Mouse (Mus musculus) NIH3T3 (cell line): ENCODE measurements at regions not wholly inside any gene's neighbourhood (a gene's known extent, or its start where the extent isn't known, plus 50 kb on each side); places are given as distances from the start of the nearest gene placed in this dataset.

ENCODE experiments used
- DNase-seq: peaks from one replicate; pipeline ENCODE4 v3.0.0-alpha.2; 2012; ENCODE audit warnings: low read depth

DNA sequence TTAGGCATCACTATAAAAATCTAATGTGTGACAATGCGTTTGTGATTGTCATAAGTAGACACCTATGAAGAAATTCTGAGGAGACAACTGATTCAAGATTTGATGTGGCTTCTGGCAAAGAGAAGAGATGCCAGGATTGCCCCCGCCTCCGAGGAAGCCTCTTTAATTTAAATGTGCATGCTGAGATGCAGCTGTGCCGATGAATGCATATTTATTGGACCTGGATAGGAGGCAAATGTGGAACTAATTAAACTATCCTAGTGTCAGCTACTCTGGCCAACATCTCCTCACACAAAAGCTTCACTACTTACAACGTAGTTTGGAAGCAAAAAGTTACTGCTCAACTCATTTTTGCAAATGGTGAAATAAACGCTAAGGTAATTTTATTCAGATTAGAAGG lies 173.4 kb upstream of the Dph6 start:
- DNase-seq, result no peak

DNA sequence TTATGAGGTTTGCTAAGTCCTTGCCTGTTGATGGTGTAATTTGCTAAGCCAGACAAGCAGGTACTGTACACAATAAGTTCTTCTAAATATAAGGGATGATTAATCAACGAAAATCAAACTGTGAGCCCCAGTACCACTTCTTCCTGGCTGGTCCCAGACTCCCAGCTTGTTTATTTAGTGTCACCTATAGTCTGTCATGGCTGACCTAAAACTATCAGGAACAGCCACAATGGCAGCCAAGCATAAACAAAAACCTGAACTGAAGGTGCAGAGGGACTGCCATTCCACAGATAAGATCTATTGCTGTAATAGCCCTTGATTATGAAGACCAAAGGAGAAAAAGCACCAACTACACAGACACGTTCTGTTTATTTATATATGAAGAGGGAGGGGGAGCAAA lies 180.9 kb upstream of the Dph6 start:
- no peak for DNase-seq

DNA sequence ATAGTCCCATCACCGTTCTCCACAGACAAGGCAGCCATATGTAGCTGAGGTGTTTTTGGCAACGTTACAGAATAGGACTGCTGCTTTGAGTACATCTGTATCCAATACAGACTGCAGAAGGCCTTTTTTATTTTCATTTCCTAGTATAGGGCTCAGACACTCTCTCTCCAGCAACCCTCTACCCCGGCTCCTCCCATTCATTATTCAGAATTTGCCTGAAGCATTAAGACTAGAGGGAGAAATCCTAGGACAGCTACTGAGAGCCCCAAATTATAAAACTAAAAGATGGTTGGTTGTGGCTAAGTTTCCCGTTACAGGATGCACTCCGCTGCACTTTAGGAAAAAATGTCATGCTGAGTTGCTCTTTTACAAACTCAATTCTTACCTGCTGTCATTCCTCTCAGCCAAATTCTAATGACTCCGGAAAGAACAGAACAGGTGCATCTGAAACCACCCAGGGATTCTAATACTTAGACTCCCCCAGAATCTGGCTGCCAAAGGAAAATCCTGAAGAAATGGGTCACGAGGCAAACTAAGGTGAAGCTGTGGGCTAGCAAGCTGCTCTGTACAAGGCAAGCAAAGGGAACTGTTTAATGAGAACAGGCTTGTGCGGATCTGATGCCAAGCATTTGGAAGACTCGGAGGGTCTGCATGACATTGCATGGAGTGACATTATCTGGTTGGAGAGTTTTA lies 189.1 kb upstream of the Dph6 start:
- no peak for DNase-seq

DNA sequence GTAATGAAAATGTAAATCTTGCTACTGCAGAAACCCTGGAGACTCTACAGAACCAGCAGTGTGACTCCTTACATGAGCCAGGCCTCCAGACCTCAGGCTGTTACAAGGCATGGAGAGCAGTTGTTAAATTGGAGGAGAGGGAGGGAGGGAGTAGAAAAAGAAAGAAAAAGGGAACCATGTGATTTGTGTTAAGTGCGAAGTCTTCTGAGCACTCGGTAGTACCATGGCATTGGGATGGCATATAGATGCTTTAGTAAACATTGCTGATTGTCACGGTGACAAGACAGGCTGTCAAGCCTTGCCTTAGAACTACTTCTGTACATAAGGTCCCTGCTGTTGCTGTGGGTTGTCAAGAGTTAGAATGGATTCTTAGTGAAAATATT lies 189.6 kb upstream of the Dph6 start:
- no peak for DNase-seq

DNA sequence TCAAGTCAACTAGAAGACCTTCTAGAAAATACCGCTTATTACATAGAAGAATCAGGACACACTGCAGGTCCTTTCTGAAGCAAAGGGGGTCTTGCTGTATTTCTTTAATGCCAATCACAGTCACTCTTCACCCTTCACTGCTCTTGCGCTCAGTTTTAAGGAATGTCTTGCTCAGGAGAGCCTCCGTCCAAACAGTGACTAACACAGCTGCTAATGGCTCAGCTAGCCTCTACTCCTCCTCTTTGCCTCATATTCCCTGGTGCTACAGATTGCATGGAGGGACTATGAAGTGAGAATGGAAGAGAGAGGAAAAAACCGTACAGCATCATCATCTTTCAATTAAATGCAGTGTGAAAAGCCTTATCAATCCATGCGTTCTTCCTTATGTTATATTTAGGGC lies 193.7 kb upstream of the Dph6 start:
- peak; percentile 45 for DNase-seq

DNA sequence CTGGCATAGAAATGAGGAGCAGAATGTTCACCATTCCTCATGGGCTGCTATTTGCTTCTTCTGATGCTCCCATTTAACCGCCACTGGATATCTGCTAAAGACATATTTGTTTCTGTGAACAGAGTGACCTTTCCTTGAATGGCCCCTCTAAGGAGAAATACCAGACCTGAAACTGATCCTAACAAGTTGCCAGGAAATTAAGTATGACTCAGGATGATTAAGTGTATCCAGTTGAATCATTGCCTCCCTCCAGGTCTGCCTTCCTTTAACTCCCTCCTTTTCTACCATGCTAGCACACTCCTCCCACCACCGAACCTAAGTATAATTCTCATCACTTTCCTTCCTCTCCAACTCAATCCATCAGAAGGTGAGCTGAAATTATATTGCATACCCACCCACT lies 194.2 kb upstream of the Dph6 start:
- peak; percentile 64 for DNase-seq

DNA sequence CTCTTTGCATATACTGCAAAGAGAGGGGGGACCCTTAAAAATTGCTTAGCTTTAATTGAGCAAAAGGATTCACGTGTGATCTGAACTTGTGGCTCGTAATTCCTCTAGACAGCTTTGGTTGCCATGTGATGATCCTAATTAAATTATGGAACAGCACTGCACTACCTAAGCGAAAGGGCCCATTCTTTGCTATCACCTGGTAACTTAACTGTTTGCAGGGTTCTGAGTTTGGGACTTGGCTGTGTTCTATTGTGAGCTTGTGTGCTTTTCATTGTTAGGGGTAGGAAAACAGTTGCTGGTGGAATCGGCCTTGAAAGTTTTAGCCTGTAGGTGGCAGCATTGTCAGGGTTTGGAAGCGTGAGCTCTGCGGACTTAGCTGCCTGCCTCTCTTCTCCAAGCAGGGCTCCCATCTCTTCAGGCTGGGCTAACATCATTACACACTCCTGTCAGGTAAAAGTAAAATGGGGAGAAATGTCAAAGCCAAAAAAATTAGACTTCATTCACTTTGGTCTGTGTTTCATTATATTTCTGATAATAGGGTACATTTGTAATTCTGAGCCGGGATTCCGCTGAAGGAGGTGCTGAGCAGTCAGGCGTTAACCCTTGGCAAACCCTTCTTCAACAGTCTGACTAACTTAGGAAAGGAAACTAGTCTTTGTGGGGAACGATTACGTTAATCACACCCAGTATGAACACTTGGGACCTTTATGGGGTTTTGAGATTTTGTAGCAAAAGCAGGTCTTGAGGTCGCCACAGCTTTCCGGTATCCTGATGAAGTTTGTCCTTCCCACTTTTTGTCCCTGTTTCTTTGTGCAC lies 199.2 kb upstream of the Dph6 start:
- DNase-seq, result peak; percentile 87

DNA sequence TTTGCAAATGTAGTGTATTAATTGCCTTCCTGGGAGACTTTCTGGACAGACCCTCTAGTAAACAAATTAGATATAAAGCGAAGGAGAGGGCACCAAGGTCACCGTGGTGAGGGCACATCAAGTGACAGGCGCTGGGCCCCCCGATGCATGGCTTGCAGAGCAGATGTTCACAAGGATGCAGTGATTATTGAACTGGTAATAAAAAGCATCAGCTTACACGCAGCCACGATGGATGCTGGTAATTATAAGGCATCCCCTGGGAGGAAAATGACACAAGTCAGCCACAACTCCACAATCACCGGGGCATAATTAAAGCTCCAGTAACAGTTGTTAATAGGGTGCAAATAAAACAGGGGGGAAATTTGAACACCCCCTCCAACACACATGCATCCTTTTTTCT lies 217.5 kb upstream of the Dph6 start:
- DNase-seq, result no peak

DNA sequence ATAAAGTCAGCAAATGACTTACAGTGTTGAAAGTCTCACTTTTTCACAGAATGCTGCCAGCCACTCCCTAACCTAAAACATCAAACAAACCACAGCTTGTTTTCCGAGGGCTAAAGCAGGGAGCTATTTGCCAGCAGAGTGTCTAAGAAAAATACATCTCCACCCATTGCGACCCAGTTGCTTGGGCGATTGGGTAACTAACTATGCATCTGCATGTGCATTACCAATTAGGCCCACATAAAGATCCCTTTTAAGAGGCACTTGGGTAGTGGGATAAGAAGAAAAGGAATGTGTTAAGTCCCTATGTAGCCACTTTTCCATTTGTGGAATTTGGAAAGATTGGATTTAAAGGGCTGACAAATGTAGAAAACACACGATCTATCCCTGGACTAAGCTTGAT lies 218.3 kb upstream of the Dph6 start:
- DNase-seq, result no peak

DNA sequence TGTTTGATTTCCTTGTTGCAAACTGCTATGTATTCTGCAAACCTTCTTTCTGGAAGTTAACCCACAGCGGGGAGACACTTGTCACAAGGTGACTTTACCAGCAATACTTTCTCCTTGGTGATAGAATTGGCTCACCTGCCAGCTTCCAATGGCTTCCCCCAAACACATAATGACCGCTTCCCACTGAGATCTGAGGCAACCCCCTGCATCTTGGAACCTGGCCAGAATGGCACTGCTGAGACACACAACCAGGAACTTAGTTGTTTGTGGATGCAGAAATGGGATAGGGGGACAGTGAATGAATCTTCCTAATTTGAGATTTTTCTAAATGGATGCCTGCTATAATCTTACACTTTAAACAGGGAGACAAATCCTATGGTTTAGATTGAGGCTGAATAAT lies 224.3 kb upstream of the Dph6 start:
- no peak for DNase-seq

DNA sequence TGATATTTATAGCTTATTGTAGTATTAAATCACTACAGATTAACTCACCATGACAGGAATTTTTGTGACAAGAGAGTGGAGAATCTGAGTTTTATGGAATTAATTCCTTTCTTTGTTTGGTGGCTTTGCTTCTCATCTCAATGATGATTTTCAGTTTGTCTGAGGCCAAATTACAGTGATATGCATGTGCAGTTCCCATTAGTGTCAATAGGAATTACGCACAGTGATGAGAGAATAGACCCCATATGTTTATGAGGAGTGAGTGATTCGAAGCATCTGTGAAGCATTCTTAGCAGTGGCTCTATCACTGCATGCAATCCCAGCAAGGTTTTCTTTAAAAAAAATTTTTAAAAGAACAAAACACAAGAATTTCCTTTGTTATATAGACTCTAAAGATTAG lies 225.0 kb upstream of the Dph6 start:
- no peak for DNase-seq

DNA sequence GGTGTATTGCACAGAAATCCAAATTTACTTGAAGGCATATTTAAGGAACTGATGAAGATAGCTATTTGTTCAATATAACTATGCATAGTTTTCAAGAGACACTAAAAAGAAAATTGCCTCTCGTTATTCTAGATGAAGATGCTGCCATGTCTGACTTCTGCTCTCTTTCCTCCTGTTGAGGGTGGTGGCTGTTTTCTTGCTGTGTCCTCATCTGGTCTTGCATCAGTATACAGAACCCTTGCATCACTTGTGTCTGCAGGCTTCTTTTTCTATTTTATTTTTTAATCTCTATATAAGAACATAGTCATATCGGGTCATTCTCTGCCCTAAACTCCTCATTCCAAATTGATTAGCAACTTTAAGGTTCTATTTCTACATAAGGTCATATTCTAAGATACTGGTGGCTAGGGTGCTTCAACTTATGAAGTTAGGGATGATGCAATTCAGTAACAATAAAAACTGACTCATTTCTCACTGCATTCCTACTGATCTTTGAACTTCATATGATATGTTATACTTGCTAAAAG lies 231.0 kb upstream of the Dph6 start:
- peak; percentile 7 for DNase-seq

DNA sequence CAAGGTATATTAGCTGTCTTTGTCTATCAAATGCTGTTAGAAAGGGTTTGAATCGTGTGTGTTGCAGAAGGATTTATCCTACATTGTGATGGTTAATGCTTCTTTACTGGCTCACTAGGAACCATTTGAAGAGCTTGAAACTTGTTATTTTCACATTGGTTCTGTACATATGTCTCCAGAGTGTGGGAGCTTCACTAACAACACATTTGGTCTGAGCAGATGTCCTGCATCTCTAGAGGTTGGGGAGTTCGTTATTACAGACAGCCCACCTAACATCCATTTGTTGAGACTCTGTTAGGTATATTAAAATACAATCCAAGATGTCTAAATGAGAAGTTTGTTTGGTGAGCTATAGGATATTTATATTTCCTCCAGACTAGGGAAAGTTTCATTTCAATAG lies 244.0 kb upstream of the Dph6 start:
- no peak for DNase-seq

DNA sequence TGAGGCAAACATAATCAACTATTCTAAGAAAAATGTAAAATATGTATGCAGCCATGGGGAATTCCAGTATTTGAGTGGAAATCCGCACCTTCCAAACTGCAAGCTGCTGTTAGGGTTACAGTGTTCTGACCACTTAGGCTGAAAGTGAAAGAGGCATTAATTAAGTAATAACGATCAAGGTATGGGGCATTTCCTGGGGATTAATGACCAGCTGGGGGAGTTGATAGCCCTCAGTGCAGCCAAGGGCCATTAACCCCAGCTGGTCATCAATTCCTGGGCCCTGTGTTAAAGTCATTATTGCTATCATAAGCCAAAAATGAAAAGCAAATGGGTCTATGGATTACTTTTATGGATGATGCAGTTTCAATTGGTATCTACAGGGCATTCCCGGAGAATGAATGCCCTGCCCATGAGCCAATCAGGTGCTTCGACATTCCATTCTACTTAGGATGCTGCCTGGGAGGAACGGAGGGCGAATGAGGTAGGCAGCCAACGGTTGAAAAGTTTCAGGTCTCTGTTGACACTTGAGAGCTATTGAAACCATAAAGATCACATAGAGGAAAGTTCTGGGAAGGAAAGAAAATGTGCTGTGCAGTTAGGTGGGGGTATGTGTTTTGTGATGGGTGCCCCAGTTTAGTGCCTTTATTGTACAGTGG lies 257.2 kb upstream of the Dph6 start:
- DNase-seq, result peak; percentile 3

DNA sequence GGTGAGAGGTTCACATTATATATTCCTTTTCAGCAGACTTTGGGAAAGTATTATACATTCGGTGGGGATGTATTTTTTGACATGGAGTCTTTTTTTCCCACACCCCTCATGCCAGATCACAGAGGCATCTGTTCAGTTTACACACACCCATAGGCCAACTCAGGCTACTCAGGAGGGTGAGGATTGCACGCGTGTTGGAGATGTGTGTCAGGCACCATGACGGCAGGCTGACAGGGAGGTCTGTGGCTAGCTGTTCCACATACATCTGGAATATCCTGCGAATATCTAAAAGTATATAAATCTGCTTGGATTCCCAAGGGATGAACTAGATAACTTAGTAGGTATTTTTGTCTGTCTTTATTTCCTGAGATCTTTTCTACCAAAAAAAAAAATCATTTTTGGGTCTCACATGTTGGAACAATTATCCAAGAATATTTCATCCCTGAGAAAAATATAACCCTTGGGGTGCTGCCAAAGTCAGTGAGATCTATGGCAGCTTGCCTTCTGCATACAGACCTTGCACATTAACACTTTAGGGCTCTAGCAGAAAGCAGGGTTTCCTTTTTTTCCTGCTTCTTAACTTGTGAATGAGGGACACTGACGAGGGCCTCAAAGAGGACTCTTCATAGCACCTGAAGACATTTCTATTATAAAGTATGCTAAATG lies 260.4 kb upstream of the Dph6 start:
- DNase-seq, result peak; percentile 77

DNA sequence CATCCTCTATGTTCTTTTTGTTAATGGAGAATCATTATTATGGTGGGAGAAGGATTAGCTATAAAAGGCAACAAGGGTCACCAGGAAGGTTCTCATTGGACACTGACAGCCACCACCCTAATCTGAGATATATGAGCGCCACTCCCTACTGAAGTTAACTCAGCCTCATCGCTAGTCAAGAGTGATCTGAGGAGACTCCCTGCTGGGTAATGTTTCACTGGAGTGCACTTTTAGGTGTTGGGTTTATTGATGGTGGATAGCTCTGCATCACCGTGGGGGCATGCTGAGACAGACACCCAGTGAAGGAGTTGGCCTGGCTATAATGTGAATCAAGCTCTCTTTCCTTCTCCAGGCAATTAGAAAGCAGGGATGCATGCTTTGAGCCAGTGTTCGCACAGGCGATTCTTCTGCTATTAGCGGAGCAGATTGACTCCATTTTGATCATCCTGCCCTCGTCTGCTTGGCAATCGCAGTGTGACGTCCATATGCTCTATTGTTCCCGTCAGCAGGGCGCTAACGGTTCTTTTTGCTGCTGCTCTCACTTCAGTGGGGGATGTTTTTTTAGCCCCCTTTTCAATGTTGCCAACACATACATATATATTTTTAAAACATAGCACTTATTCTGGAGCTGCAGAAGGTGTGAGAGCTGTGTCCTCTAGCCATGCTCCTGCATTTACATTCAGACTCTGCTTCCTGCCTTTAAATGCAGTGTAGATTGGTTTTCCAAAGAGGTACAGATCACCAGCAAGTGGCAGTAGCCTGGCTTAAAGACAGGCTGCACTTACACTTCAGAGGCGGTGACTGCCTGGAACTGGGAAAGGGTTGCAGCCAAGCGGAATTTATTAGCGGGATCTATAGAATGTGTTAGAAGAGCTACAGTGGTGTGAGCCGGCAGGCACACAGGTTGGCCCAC lies 263.9 kb upstream of the Dph6 start:
- no peak for DNase-seq

DNA sequence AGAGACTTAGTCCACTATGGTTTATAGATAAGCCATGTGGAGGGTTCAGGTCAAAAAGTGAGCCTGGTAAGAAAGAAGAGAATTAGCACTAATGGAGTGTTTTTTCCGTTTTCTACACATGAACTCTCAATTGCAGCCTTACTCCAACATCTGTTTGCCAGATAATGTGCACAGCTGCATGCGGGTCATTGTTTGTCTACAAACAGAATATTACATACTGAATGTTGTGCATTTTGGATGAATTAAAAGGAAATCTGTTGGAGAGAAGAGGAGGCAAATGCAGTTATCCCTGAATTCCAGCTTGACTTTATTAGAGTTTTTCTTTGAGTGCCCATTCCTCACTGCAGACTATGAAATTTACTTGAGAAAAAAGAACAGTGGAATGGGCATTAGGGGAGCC lies 269.1 kb upstream of the Dph6 start:
- DNase-seq, result no peak

DNA sequence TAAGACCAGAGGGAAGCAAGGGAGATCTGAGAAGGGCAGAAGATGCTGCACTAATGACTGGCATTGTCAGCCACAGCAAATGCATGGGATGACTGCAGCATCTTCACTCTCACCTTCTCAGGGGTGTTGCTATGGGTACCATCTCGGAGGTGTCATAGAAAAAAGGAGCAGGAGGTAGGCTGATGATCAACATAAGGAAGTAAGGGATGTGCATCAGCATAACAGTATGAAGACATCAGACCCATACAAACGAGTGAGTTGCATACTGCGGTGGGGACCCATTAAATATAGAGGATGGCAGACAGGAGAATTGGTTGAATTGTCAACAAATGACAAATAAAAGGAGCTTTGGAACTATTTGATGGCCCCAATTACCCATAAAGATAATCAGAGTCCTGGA lies 280.7 kb upstream of the Dph6 start:
- no peak for DNase-seq

DNA sequence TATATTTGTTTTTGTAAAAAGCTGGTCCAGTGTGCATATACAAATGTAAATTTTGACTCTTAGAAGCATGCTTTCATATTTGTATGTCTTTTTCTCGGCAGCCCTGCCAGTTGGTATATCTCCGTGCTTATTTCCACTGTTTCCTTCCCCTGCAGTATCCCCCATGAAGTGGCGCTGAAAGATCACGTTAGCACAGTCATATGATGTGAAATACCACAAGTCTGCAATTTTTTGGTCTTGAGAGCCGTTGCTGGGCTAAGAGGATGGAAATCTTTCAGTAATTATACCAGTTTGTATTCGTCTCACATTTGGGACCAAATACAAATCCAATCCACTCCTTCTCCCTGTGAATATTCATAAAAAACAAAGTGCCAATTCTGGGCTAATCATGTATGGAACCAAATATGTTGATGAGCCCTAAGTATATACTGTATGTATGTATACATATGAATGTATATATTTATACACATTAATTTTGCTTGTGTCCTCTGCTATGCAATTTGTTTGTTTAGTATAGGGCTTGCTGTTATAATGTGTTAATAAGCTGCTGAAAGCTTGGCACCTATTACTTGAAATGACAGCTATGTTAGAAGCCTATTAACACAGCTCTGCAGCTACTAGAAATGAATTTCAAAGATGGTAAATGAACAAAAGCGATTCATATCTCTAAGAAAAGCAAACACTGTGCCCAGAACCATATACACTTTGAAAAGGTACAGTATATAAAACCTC lies 283.8 kb upstream of the Dph6 start:
- peak; percentile 20 for DNase-seq

DNA sequence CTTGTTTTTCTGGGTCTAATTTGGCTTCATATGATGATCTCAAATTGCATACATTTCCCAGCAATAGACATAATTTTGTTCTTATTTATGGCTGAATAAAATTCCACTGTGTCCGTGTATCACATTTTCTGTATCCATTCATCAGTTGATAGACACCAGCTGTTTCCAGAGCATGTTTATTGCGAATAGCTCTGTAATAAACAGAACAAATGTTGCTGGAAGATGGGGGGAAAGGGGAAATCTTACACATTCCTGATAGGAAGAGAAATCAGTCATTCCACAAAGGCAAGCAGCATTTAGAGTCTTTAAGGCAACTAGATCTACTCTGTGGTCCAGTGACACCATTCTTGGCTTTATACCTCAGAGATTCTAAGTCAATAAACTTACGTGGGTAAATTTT lies 311.3 kb upstream of the Dph6 start:
- no peak for DNase-seq

DNA sequence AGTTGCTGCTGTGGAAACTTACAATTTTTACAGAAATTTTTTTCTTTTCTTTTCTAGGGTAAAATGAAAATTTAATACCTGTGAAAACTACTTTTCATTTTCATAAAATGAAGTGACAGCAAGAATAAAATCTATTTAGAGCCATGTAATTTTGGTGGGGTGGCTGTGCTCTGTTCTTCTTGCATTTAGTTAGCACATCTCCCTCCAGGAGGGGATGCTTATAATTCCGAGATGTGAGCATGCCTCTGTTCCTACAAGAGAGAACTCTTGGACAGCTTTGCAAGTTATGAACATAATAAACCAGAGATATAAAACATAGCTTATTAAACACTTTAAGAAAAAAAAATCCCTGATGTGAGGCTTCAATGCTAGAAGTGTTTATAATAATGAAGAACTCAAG lies 313.9 kb upstream of the Dph6 start:
- DNase-seq, result no peak
